Mouse (Mus musculus) right cerebral cortex, postnatal 36 days (tissue): Measurements from ENCODE around the gene Per2.

Experiments
- DNase-seq, 2 experiments: peaks; one replicate each; pipeline ENCODE4 v3.0.0; 2022; ENCODE audit warnings: low spot score in 2 of 2, mixed read lengths in 1 of 2

The Per2 gene

GRCm38 (mm10) chr1:91458223-91458861 lies 782 bp downstream of the Per2 start:
- DNase-seq, result peak; percentile 76 to 79

GRCm38 (mm10) chr1:91457698-91458097 lies 1.4 kb downstream of the Per2 start:
- peak; percentile 75 to 86 for DNase-seq

GRCm38 (mm10) chr1:91457116-91457515 lies 2.0 kb downstream of the Per2 start:
- no peak for DNase-seq

GRCm38 (mm10) chr1:91456301-91456801 lies 2.8 kb downstream of the Per2 start:
- no peak for DNase-seq

GRCm38 (mm10) chr1:91455661-91456161 lies 3.4 kb downstream of the Per2 start:
- DNase-seq, result no peak

GRCm38 (mm10) chr1:91454927-91455326 lies 4.2 kb downstream of the Per2 start:
- no peak for DNase-seq

- DNase-seq, result no peak
These were observed 4.8 kb downstream of the Per2 start for GRCm38 (mm10) chr1:91454366-91454765.

- DNase-seq, result no peak
These were observed 5.2 kb downstream of the Per2 start for GRCm38 (mm10) chr1:91453932-91454331.

- no peak for DNase-seq
These were observed 7.5 kb downstream of the Per2 start for GRCm38 (mm10) chr1:91451547-91452084.

- no peak for DNase-seq
These were observed 8.3 kb downstream of the Per2 start for GRCm38 (mm10) chr1:91450851-91451250.

GRCm38 (mm10) chr1:91448688-91449087 lies 10.4 kb downstream of the Per2 start:
- no peak for DNase-seq

- no peak for DNase-seq
These were observed 12.6 kb downstream of the Per2 start for GRCm38 (mm10) chr1:91446511-91446910.

GRCm38 (mm10) chr1:91446060-91446459 lies 13.1 kb downstream of the Per2 start:
- DNase-seq, result no peak

- peak in 1 of 2 experiments; percentile 48 for DNase-seq
These were observed 14.0 kb downstream of the Per2 start for GRCm38 (mm10) chr1:91444841-91445830.

- DNase-seq, result no peak
These were observed 16.7 kb downstream of the Per2 start for GRCm38 (mm10) chr1:91442350-91442990.

GRCm38 (mm10) chr1:91441855-91442254 lies 17.3 kb downstream of the Per2 start:
- no peak for DNase-seq

- no peak for DNase-seq
These were observed 19.3 kb downstream of the Per2 start for GRCm38 (mm10) chr1:91439776-91440175.

GRCm38 (mm10) chr1:91437573-91437972 lies 21.6 kb downstream of the Per2 start:
- DNase-seq, result no peak

GRCm38 (mm10) chr1:91437083-91437400 lies 22.1 kb downstream of the Per2 start:
- DNase-seq, result no peak

- DNase-seq, result no peak
These were observed 22.6 kb downstream of the Per2 start for GRCm38 (mm10) chr1:91436380-91437082.

GRCm38 (mm10) chr1:91435606-91436130 lies 23.5 kb downstream of the Per2 start:
- DNase-seq, result no peak
